Mouse (Mus musculus) intestine, embryonic 16.5 days (tissue): Measurements from ENCODE around the gene Hyal4. TPM values are rescaled to one million over a fixed set of nuclear protein-coding genes. Genes with fewer than 3 reads are reported as not detected.

Source experiments
- ATAC-seq: fragments of 200-750 bp; cut with Nextera tagmentation; 2 replicates; pipeline ENCODE4 v1.8.0; 2017; ENCODE audit warnings: moderate TSS enrichment, moderate library complexity
- H3K27ac ChIP-seq: fragments of 300-500 bp; sonication (generic); 2 replicates; pipeline ENCODE4 v1.5.1; 2014; ENCODE audit warnings: mild to moderate bottlenecking, low read length
- H3K27me3 ChIP-seq: fragments of 300-500 bp; sonication (generic); replicated peaks from 2 replicates; pipeline ENCODE4 v1.6.1; 2014; ENCODE audit warnings: low read length, control low read depth, mixed read lengths; ENCODE audit not compliant: control insufficient read depth, insufficient read depth
- H3K36me3 ChIP-seq: fragments of 300-500 bp; sonication (generic); 2 replicates; pipeline ENCODE4 v1.6.1; 2014; ENCODE audit warnings: low read length, control low read depth; ENCODE audit not compliant: control insufficient read depth, insufficient read depth
- H3K4me1 ChIP-seq: fragments of 300-500 bp; sonication (generic); 2 replicates; pipeline ENCODE4 v1.6.1; 2014; ENCODE audit warnings: low read length, control low read depth, mixed read lengths; ENCODE audit not compliant: control insufficient read depth, insufficient read depth
- H3K4me2 ChIP-seq: fragments of 300-500 bp; sonication (generic); 2 replicates; pipeline ENCODE4 v1.6.1; 2014; ENCODE audit warnings: low read depth, low read length, control low read depth
- H3K4me3 ChIP-seq: fragments of 300-500 bp; sonication (generic); 2 replicates; pipeline ENCODE4 v1.5.1; 2014; ENCODE audit warnings: mild to moderate bottlenecking, low read length
- H3K9ac ChIP-seq: fragments of 300-500 bp; sonication (generic); 2 replicates; pipeline ENCODE4 v1.6.1; 2014; ENCODE audit warnings: low read depth, low read length
- H3K9me3 ChIP-seq: fragments of 300-500 bp; sonication (generic); 2 replicates; pipeline ENCODE4 v1.6.1; 2016; ENCODE audit warnings: low read length, control low read depth; ENCODE audit not compliant: control insufficient read depth
- WGBS: fragments of 180-500 bp; shearing (Covaris S2); extraction: QIAGEN DNeasy Blood & Tissue Kit; methylation state at CpG from one replicate; pipeline ENCODE4 v1.1.7; 2014; 5-methylcytosine and 5-hydroxymethylcytosine counted together
- polyA plus RNA-seq: library from polyadenylated mRNA; unstranded; fragments of >200 nt; fragmentation: Nextera tagmentation; extraction: Ambion mirVana; gene quantifications from 2 replicates; pipeline ENCODE4 v1.2.1, GENCODE M21; 2015

Hyal4 gene
- polyA plus RNA-seq, 1 experiment from 2014 or later: not detected

DNA sequence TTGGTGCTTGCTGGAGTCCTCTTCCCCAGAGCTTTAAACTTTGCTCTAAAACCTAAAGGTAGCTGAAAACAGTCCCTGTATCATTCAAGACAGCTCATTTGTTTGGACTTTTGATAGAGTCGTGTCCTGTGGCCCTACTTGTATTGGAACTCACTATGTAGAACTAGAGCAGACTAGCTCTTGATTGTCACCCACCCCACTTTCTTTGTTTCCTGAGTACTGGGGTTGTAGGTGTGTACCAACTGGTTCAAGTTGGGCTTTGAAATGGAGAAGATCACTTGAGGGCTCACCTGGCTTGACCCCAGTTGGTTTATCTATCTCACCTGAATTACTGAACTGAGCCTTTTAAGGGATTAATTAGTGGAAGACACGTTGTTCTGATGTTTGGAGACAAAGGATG is 31.1 kb downstream of the Hyal4 start:
- Histone ChIP-seq H3K27me3 (no peaks in the 10 kb centered on the region), H3K4me2 (no peak overlapping the region), H3K4me1 (no peaks in the 10 kb centered on the region), H3K27ac (no peak overlapping the region), H3K36me3 (no peaks in the 10 kb centered on the region), H3K9me3 (no peaks in the 10 kb centered on the region), H3K4me3 (no peak overlapping the region), H3K9ac (no peak overlapping the region)
- no peak for ATAC-seq
- 58% methylated on average over 2 of the region's 2 CpGs for WGBS

- no peak within 1 kb of the TSS for H3K27ac ChIP-seq
- H3K36me3 ChIP-seq: no peaks in the 10 kb centered on the region
- H3K4me2 ChIP-seq: no peak within 1 kb of the TSS
- H3K9ac ChIP-seq: no peak within 1 kb of the TSS
- no peak for ATAC-seq
- H3K4me1 ChIP-seq: no peaks in the 10 kb centered on the region
- no peaks in the 10 kb centered on the region for H3K9me3 ChIP-seq
- no peaks in the 10 kb centered on the region for H3K27me3 ChIP-seq
- H3K4me3 ChIP-seq: no peak within 1 kb of the TSS
These were observed 42.8 kb downstream of the Hyal4 start, which contains the start of gene Spam1 for GRCm38 (mm10) chr6:24790888-24791287. Gene Spam1, plus strand, starts transcription at chr6:24791188.

Other genes starting within 250 kb of the Hyal4 start
- 0.04 TPM in 1 of 2 replicates, not detected in the other for gene Iqub, start 233.3 kb upstream of the Hyal4 start, polyA plus RNA-seq
- 380 and 393 TPM in 2 replicates for gene Ndufa5, start 220.3 kb upstream of the Hyal4 start, polyA plus RNA-seq
- not detected in 2 replicates for gene Asb15, start 220.2 kb upstream of the Hyal4 start, polyA plus RNA-seq
- 0.09 TPM in 1 of 2 replicates, not detected in the other for gene Lmod2, start 150.6 kb upstream of the Hyal4 start, polyA plus RNA-seq
- gene Wasl, start 83.3 kb upstream of the Hyal4 start, polyA plus RNA-seq: 76.6 and 85.0 TPM in 2 replicates
- not detected in 2 replicates for gene Hyal6, start 15.1 kb upstream of the Hyal4 start, polyA plus RNA-seq
- gene Spam1, start 42.9 kb downstream of the Hyal4 start, polyA plus RNA-seq: not detected in 2 replicates
- gene Hyal5, start 109.7 kb downstream of the Hyal4 start, polyA plus RNA-seq: 17.8 and 36.7 TPM in 2 replicates
- 0.82 and 0.98 TPM in 2 replicates for gene Tmem229a, start 208.0 kb downstream of the Hyal4 start, polyA plus RNA-seq